Mouse (Mus musculus): ENCODE measurements at regions not wholly inside any gene's neighbourhood (a gene's known extent, or its start where the extent isn't known, plus 50 kb on each side); places are given as distances from the start of the nearest gene placed in this dataset.
A peak's percentile ranks its signal among the peaks of the same experiment; 100 is the strongest.

DNA sequence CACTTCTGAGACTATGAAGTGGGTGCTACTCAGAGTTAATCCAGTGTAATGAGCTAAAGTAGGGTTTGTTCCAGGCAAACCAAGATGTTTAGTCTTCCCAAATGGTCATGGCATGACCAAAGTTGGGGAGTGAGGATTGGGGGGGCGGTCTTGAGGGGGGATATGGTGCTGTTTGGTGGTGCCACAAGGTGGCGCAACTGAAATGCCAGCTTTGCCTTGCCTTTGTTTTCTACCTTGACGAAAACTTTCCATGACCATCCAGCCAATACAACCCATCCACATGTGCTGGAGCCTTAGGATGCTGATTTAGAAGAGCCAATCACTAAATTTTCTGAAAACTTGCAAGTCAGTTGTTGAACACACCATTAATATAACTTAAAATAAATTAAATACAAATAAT, 358.9 kb downstream of the Bcor start:
- Histone ChIP-seq H3K27me3 (replicated peaks; ENCODE audit: low read depth, poor library complexity, severe bottlenecking) (peaks cover 99% of the 10 kb centered on the region), H3K4me1 (peaks cover 31% of the 10 kb centered on the region), H3K36me3 (replicated peaks) (no peaks in the 10 kb centered on the region), H3K9me3 (peaks cover 3% of the 10 kb centered on the region; the same call in 1 of the 2 replicates), H3K27ac (replicated peaks) (no peak overlapping the region), H3K4me3 (no peak overlapping the region)
- WGBS, result 48% methylated on average over 3 of the region's 3 CpGs
- no peak for DNase-seq (ENCODE audit: low spot score)

DNA sequence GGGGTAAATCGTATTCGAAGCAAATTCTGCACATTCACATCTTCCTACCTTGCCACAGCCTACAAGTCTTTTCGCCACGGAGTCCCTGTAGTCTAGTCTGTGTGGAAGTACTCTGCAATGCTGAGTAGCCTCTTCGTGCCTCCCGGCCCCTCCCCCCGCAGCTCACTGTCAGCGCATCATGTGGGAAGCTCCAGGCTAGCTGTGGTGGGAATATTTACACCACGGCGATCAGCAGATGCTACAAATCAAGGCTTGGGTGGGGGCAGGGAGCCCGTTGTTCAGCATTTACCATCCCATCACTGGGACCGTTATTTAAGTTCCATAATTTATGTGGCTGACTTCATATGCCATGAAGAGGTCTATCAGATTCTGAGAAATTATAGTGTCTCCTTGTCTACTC, 358.5 kb downstream of the Bcor start:
- WGBS, result 59% methylated on average over 12 of the region's 12 CpGs
- H3K9me3 ChIP-seq, result peaks cover 3% of the 10 kb centered on the region; the same call in 1 of the 2 replicates
- no peaks in the 10 kb centered on the region for H3K36me3 ChIP-seq (replicated peaks)
- H3K27me3 ChIP-seq (replicated peaks; ENCODE audit: low read depth, poor library complexity, severe bottlenecking), result peaks cover 99% of the 10 kb centered on the region
- DNase-seq (ENCODE audit: low spot score), result no peak
- no peak overlapping the region for H3K4me3 ChIP-seq
- no peak overlapping the region for H3K27ac ChIP-seq (replicated peaks)
- peaks cover 34% of the 10 kb centered on the region for H3K4me1 ChIP-seq

DNA sequence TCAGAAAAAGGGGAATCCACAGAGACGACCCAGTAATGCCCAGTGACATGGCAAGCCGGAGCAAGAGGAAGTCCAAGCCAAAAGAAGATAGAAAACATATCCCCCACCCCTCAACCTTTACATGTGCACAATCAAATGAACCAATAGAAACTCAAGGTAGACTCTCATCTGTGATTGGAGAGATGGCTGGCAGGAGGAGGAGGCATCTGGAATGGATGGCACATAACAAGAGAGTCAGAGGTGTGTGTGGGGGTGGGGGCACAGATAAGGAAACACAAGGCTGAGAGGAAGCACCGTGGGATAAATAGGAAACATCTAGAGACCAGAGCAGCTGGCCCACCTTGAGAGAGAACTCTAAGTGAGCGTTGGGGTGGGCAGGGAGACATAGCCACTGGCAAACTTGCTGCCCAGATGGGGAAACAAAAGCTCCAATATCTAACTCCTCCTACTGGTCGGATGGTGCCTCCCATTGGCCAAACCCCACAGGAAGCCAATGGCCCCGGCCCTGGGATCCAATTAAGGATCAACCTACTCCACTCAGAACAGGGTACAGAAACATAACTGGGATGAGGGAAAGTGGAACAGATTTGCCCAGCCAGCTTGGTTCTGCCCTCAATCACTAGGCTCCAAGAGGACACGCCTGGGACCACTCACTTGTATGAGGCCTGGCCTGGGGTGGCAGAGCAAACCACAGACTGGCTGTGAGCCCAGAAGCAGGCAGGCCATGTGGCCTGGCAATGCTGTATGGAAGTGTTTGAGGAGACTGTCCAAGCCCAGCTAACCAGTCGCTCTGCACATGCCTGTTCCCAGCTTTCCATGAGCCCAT, 357.9 kb downstream of the Bcor start:
- H3K4me1 ChIP-seq, result peaks cover 39% of the 10 kb centered on the region
- no peak for DNase-seq (ENCODE audit: low spot score)

DNA sequence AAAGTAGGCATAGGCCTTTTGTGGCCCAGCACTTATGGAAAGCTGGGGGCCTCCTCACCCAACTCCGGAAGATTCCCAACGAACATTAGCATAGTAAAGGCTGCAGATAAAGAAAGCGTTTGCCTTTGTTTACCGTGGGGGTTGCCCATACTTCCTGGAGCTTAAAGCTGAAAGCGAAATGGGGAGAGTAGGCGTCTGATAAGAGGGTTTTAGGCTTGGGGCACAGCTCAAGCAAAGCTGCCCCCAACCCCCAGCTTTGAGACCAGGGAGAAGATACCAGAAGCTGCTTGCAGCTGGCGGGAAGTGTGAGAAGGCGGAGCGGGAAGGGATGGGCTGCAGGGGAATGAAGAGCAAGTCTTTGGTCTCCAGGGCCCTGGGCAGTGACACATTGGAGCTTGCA, 356.9 kb downstream of the Bcor start:
- Histone ChIP-seq H3K4me3 (no peak overlapping the region), H3K27me3 (replicated peaks; ENCODE audit: low read depth, poor library complexity, severe bottlenecking) (peaks cover 99% of the 10 kb centered on the region), H3K9me3 (no peaks in the 10 kb centered on the region), H3K27ac (replicated peaks) (no peak overlapping the region), H3K4me1 (peaks cover 37% of the 10 kb centered on the region), H3K36me3 (replicated peaks) (no peaks in the 10 kb centered on the region)
- DNase-seq (ENCODE audit: low spot score), result no peak
- WGBS, result 18% methylated on average over 9 of the region's 9 CpGs

More for the DNA sequence above, 357.9 kb downstream of the Bcor start:
- Histone ChIP-seq H3K9me3 (no peaks in the 10 kb centered on the region), H3K4me3 (no peak overlapping the region), H3K36me3 (replicated peaks) (no peaks in the 10 kb centered on the region), H3K27me3 (replicated peaks; ENCODE audit: low read depth, poor library complexity, severe bottlenecking) (peaks cover 99% of the 10 kb centered on the region), H3K27ac (replicated peaks) (no peak overlapping the region)
- 48% methylated on average over 8 of the region's 8 CpGs for WGBS

DNA sequence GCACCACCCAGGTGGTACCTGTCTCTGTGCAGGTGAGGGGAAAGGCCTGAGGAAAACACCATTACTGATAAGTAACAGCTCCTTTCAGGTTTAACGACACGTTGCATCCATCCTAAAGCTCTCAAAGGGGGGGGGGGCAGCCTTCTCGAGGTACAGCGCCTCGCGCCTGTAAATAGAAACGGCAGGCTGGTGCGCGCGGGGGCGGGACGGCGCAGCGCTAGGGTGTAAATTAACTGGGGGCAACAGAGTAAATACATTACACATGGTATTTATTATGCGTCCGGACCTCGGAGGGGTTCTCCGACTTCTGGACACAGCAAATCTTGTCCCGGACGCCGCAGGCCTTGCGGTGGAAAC, 353.3 kb downstream of the Bcor start:
- H3K27ac ChIP-seq (replicated peaks), result peak overlapping the region; percentile 88
- H3K4me3 ChIP-seq, result peak overlapping the region; percentile 59
- peaks cover 100% of the 10 kb centered on the region for H3K27me3 ChIP-seq (replicated peaks; ENCODE audit: low read depth, poor library complexity, severe bottlenecking)
- 9% methylated on average over 22 of the region's 22 CpGs for WGBS
- H3K36me3 ChIP-seq (replicated peaks), result no peaks in the 10 kb centered on the region
- H3K9me3 ChIP-seq, result no peaks in the 10 kb centered on the region
- no peak for DNase-seq (ENCODE audit: low spot score)
- peaks cover 35% of the 10 kb centered on the region for H3K4me1 ChIP-seq

DNA sequence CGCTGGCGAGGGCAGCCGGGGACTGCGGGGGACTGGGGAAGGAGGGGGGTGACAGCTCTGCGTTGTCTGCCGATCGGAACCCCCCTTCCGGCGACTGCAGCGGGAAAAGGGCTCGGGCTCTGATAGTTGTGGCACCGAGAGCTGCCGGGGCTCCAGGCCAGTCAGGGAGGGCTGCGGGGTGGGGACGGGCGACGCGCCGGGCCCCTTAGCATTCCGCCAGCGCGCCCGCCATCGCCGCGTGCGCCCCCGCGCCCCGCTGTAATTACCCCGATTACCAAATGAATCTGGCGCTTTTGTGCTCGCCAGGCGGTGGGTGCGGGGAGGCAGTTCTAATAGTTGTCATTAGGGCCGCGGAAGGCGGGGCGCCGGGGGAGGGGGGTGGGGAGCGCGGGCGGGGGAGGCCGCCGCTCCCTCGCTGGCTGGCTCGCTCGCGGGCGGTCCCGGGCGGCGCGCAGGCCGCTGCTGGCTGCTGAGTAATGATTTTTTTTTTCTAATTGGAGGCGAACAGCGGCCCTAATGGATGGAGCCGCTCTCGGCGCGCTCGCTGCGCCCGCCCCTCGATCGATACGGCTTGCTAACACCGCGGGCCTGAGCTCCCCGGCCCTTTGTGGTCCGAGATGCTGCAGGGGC, 352.8 kb downstream of the Bcor start:
- Histone ChIP-seq H3K4me1 (peaks cover 32% of the 10 kb centered on the region), H3K36me3 (replicated peaks) (no peaks in the 10 kb centered on the region), H3K27me3 (replicated peaks; ENCODE audit: low read depth, poor library complexity, severe bottlenecking) (peaks cover 100% of the 10 kb centered on the region), H3K4me3 (peak overlapping the region; percentile 59), H3K27ac (replicated peaks) (peak overlapping the region; percentile 88), H3K9me3 (no peaks in the 10 kb centered on the region)
- DNase-seq (ENCODE audit: low spot score), result peak; percentile 77
- WGBS, result 5% methylated on average over 71 of the region's 71 CpGs

DNA sequence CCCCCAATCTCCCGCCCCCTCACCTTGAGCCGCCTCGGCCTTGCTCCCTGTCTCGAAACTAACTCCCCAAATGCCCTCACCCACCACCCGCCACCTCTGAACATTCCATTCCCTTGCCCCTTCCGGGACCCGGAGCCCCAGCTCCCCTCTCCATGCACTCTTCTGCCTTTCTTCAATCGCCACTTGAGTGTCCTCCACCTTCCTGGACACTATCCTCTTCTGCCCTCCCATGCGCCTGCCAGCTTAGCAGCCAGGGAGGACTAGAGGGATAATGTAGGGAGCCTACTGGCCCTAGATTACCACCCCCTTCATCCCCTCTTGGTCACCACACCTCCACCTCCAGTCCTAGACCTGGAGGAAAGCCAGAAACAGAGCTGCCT, 352.3 kb downstream of the Bcor start:
- peak overlapping the region; percentile 59 for H3K4me3 ChIP-seq
- H3K36me3 ChIP-seq (replicated peaks), result no peaks in the 10 kb centered on the region
- 9% methylated on average over 9 of the region's 9 CpGs for WGBS
- peak overlapping the region; percentile 88 for H3K27ac ChIP-seq (replicated peaks)
- no peaks in the 10 kb centered on the region for H3K9me3 ChIP-seq
- H3K4me1 ChIP-seq, result peaks cover 28% of the 10 kb centered on the region
- H3K27me3 ChIP-seq (replicated peaks; ENCODE audit: low read depth, poor library complexity, severe bottlenecking), result peaks cover 100% of the 10 kb centered on the region
- DNase-seq (ENCODE audit: low spot score), result no peak

DNA sequence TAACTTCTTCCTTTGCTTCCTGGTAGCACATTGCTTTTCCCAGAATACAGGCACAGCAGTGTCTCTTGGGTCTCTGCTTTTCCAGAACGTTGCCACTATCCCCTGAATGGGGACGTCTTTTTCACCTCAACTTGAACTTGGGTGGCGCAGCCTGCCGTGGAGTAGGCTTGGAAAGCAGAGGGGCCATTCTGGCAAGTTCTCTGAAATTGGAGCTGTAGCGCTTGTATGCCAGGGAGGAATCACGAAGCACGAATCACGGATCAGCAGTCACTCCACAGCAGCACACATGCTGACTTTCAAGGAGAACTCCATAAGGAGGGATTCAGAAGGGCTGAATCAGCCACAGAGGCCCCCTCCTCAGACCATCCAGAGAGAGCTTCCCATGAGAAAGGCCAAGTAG, 351.2 kb downstream of the Bcor start:
- Histone ChIP-seq H3K36me3 (replicated peaks) (no peaks in the 10 kb centered on the region), H3K9me3 (no peaks in the 10 kb centered on the region), H3K27ac (replicated peaks) (no peak overlapping the region), H3K4me1 (peaks cover 17% of the 10 kb centered on the region), H3K27me3 (replicated peaks; ENCODE audit: low read depth, poor library complexity, severe bottlenecking) (peaks cover 93% of the 10 kb centered on the region), H3K4me3 (no peak overlapping the region)
- no peak for DNase-seq (ENCODE audit: low spot score)
- WGBS, result 64% methylated on average over 8 of the region's 8 CpGs

DNA sequence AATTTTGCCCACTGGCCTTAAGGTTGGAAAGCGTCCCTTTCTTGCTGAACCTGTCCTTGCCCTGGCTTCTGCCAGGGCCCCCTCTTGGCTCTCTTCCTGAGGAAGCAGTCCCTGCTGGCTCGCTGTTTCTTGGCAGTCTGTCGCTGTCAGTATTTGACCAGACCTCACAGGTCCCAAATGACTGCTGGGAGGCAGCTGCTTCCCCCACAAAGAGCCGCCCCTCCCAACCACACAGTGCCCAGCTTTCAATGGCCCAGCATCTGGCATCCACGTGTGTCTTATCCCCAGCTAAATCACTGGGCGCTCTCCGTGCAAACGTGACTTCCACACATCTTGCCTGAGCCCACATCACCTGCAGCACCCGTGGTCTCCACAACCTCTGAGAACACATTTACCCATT, 345.3 kb downstream of the Bcor start:
- Histone ChIP-seq H3K4me3 (no peak overlapping the region), H3K9me3 (no peaks in the 10 kb centered on the region), H3K27me3 (replicated peaks; ENCODE audit: low read depth, poor library complexity, severe bottlenecking) (peaks cover 63% of the 10 kb centered on the region), H3K36me3 (replicated peaks) (no peaks in the 10 kb centered on the region), H3K4me1 (0 out of 2 replicates have a peak, but pooled peaks cover 6% of the 10 kb centered on the region), H3K27ac (replicated peaks) (no peak overlapping the region)
- DNase-seq (ENCODE audit: low spot score), result peak; percentile 47
- WGBS, result 45% methylated on average over 9 of the region's 9 CpGs

DNA sequence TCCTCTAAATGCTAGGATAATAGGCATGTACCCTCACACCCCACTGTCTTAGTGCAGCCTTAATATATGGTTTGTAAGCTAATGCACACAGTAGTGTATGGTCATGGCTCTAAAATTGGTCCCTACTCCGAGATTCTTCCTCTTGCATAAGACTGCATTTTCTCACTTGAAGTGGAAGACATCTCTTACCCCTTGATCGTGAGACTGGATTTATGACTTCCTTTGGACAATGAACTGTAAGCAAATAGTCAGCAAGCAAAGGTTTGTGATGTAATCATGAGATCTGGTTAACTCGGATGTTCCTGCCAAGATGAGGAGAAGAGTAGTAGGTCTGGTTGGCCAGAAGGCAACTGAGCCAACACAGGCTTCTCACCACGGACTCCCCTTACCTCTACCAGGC, 344.3 kb downstream of the Bcor start:
- no peak overlapping the region for H3K4me3 ChIP-seq
- no peak overlapping the region for H3K27ac ChIP-seq (replicated peaks)
- DNase-seq (ENCODE audit: low spot score), result no peak
- no peaks in the 10 kb centered on the region for H3K9me3 ChIP-seq
- peaks cover 63% of the 10 kb centered on the region for H3K27me3 ChIP-seq (replicated peaks; ENCODE audit: low read depth, poor library complexity, severe bottlenecking)
- 90% methylated on average over 4 of the region's 4 CpGs for WGBS
- H3K36me3 ChIP-seq (replicated peaks), result no peaks in the 10 kb centered on the region
- H3K4me1 ChIP-seq, result 0 out of 2 replicates have a peak, but pooled peaks cover 6% of the 10 kb centered on the region

DNA sequence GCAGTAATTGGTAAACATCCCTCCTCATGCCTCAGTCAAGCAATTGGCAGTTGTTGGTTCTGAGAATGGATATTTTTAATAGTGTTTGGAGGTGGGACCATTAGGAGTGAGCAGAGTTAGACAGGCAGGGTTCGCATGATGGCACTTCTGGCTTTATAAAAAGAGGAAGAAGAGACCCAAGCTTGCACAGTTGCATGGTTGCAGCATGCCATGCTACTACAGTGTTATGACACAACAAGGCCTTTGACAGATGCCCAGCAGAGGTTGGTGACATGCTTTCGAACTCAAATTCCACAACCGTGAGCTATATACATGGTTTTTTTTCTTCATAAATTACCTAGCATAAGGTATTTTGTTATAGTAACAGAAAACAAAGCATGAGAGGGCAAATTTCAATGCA, 341.5 kb downstream of the Bcor start:
- Histone ChIP-seq H3K36me3 (replicated peaks) (no peaks in the 10 kb centered on the region), H3K9me3 (no peaks in the 10 kb centered on the region), H3K4me3 (no peak overlapping the region), H3K27ac (replicated peaks) (no peak overlapping the region), H3K4me1 (peaks cover 12% of the 10 kb centered on the region; the same call in 1 of the 2 replicates), H3K27me3 (replicated peaks; ENCODE audit: low read depth, poor library complexity, severe bottlenecking) (peaks cover 68% of the 10 kb centered on the region)
- DNase-seq (ENCODE audit: low spot score), result no peak
- 94% methylated on average over 3 of the region's 3 CpGs for WGBS

DNA sequence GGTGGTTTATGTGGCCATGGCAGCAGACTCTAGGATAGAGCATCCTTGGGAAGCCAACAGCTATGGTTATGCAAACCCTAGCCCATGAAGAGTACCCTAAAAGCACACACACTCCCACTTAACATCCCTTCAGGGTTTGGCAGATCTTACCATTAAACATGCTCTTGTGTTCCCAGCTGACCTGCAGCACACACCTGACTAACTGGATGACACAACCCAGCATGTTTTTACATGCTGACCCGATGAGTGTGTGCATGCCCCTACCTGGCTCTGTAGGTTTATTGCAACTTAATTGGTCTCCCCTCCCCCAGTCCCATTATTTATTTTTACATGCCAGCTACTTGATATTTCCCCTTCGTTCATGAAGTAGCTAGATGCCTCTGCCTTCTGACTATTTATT, 339.0 kb downstream of the Bcor start:
- WGBS, result 66% methylated on average over 2 of the region's 2 CpGs

More for the DNA sequence above, 339.0 kb downstream of the Bcor start:
- H3K4me3 ChIP-seq, result no peak overlapping the region
- peaks cover 6% of the 10 kb centered on the region; the same call in 1 of the 2 replicates for H3K4me1 ChIP-seq
- DNase-seq (ENCODE audit: low spot score), result no peak
- no peak overlapping the region for H3K27ac ChIP-seq (replicated peaks)
- no peaks in the 10 kb centered on the region for H3K36me3 ChIP-seq (replicated peaks)
- H3K27me3 ChIP-seq (replicated peaks; ENCODE audit: low read depth, poor library complexity, severe bottlenecking), result peaks cover 79% of the 10 kb centered on the region
- H3K9me3 ChIP-seq, result no peaks in the 10 kb centered on the region
